Mouse (Mus musculus) liver, adult 2 months (tissue): ENCODE results near the gene Secisbp2.

Source experiments
- CTCF ChIP-seq: fragments of 200-500 bp; IDR thresholded peaks from 2 replicates; pipeline ENCODE4 v1.5.1; 2011; ENCODE audit warnings: low read depth, low read length, control low read depth
- POLR2A ChIP-seq: fragments of 200-500 bp; IDR thresholded peaks from 2 replicates; pipeline ENCODE4 v1.6.1; 2011; ENCODE audit warnings: low read length, control low read depth; ENCODE audit not compliant: insufficient read depth; ENCODE audit errors: extremely low read depth

GRCm38 (mm10) chr13:51703893-51704292, 52.4 kb downstream of the Secisbp2 start:
- TF ChIP-seq CTCF = no peak
- TF ChIP-seq POLR2A = no peak
